Mouse (Mus musculus): Measurements from ENCODE around the gene Usp11. TPM values are rescaled to one million over a fixed set of nuclear protein-coding genes. Genes with fewer than 3 reads are reported as not detected.
"Not testable (repeated sequence)": the region's sequence is repeated elsewhere in the genome, so short reads cannot be mapped to it uniquely, and the experiment has no call there.

Usp11 gene
- polyA plus RNA-seq, 1 experiment from 2014 or later, result 96.5 TPM

- H3K4me1 ChIP-seq (replicated peaks), result peaks cover 13% of the 10 kb centered on the region
- ATAC-seq (ENCODE audit: low FRiP score, low read depth), result no peak
- no peak overlapping the region for H3K4me2 ChIP-seq
- no peaks in the 10 kb centered on the region for H3K9me3 ChIP-seq
- H3K9ac ChIP-seq, result no peak overlapping the region
- H3K36me3 ChIP-seq, result peaks cover 28% of the 10 kb centered on the region; the same call in 1 of the 2 replicates
- H3K4me3 ChIP-seq, result no peak overlapping the region
- H3K27me3 ChIP-seq, result no peaks in the 10 kb centered on the region
- WGBS, result 87% methylated on average over 1 of the region's 1 CpGs
- no peak overlapping the region for H3K27ac ChIP-seq (replicated peaks)
Measured at GRCm38 (mm10) chrX:20692616-20693015, 11.1 kb upstream of the Usp11 start.

GRCm38 (mm10) chrX:20695842-20696241 lies 7.9 kb upstream of the Usp11 start:
- Histone ChIP-seq H3K4me2 (no peak overlapping the region), H3K9me3 (no peaks in the 10 kb centered on the region), H3K27ac (replicated peaks) (no peak overlapping the region), H3K4me3 (no peak overlapping the region), H3K27me3 (no peaks in the 10 kb centered on the region), H3K36me3 (peaks cover 28% of the 10 kb centered on the region; the same call in 1 of the 2 replicates), H3K4me1 (replicated peaks) (no peaks in the 10 kb centered on the region), H3K9ac (no peak overlapping the region)
- no peak for ATAC-seq (ENCODE audit: low FRiP score, low read depth)
- 87% methylated on average over 4 of the region's 4 CpGs for WGBS

- peak overlapping the region; percentile 62 for H3K4me3 ChIP-seq
- peak overlapping the region; percentile 47 for H3K4me2 ChIP-seq
- WGBS, result 17% methylated on average over 31 of the region's 32 CpGs
- no peaks in the 10 kb centered on the region for H3K4me1 ChIP-seq (replicated peaks)
- no peaks in the 10 kb centered on the region for H3K36me3 ChIP-seq
- peak overlapping the region; percentile 90 for H3K27ac ChIP-seq (replicated peaks)
- no peaks in the 10 kb centered on the region for H3K27me3 ChIP-seq
- H3K9ac ChIP-seq, result peak overlapping the region; percentile 65
- ATAC-seq (ENCODE audit: low FRiP score, low read depth), result peak; percentile 93
- H3K9me3 ChIP-seq, result no peaks in the 10 kb centered on the region
Measured at GRCm38 (mm10) chrX:20704295-20705082, 783 bp downstream of the Usp11 start.

DNA sequence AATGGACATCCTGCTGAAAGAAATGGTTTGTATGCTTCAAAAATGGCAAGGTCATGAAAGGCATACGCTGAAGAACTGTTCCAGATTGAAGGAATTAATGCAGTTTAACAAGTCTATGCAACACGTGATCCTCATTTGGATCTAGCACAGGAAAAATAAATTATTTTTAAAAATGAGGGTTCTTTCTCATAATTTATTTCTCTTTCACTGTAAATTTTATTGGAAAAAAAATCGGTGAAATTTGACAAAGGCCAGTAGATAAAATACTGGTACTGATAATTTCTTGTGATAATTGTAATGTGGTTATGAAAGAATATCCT lies 1.3 kb downstream of the Usp11 start:
- Histone ChIP-seq H3K9me3 (no peaks in the 10 kb centered on the region), H3K4me2 (peak overlapping the region; percentile 47), H3K4me3 (peak overlapping the region; percentile 62), H3K36me3 (no peaks in the 10 kb centered on the region), H3K9ac (0 out of 2 replicates have a peak overlapping the region, but pooled peaks have one; percentile 65), H3K27ac (replicated peaks) (no peak overlapping the region), H3K27me3 (no peaks in the 10 kb centered on the region), H3K4me1 (replicated peaks) (no peaks in the 10 kb centered on the region)
- no peak for ATAC-seq (ENCODE audit: low FRiP score, low read depth)
- 24% methylated on average over 3 of the region's 3 CpGs for WGBS

DNA sequence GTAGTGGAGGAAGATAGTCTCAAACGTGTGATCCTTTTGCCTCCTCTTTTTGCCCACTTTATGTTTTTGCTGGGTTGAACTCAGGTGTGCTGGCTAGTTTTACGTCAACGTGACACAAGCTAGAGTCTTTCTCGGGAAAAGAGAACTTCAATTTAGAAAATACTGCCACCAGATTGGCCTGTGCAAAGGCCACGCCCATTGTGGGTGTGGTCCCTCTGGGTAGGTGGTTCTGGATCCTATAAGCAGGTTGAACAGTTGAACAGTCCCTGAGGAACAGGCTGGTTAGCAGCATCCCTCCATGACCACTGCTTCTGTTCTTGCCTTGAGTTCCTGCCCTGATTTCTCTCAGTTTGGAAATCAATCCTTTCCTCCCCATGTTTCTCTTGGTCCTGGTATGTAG lies 25.0 kb downstream of the Usp11 start:
- Histone ChIP-seq H3K9me3 (no peaks in the 10 kb centered on the region), H3K9ac (no peak overlapping the region), H3K4me1 (replicated peaks) (no peaks in the 10 kb centered on the region), H3K4me3 (no peak overlapping the region), H3K27ac (replicated peaks) (no peak overlapping the region), H3K36me3 (no peaks in the 10 kb centered on the region), H3K4me2 (no peak overlapping the region), H3K27me3 (no peaks in the 10 kb centered on the region)
- WGBS, result 75% methylated on average over 5 of the region's 5 CpGs
- no peak for ATAC-seq (ENCODE audit: low FRiP score, low read depth)

DNA sequence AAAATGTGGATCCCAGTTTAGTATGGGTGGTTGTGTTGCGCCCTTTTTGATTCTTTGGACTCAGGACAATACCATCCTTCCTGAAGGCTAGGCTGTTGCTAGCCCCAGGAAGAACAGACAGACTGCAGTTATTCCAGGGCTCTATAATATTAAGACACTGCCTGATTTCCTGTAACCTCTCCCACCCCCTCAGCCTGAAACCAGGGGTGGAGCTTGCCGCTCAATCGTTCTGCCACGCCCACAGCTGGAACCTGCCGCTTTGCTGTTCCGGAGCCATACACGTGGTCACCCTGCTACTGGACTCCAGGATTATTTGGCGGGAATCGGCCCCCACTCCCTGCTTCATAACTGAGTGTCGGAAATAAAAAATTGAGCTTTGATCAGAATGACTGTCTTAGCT lies 26.3 kb downstream of the Usp11 start:
- not testable (repeated sequence) for H3K4me3 ChIP-seq; H3K9me3 ChIP-seq; H3K27ac ChIP-seq (replicated peaks); H3K27me3 ChIP-seq; H3K36me3 ChIP-seq; H3K4me2 ChIP-seq; H3K4me1 ChIP-seq (replicated peaks); ATAC-seq (ENCODE audit: low FRiP score, low read depth); H3K9ac ChIP-seq
- WGBS, result 46% methylated on average over 10 of the region's 10 CpGs

GRCm38 (mm10) chrX:20736479-20736878 lies 32.8 kb downstream of the Usp11 start:
- H3K4me3 ChIP-seq, result no peak overlapping the region
- H3K36me3 ChIP-seq, result no peaks in the 10 kb centered on the region
- no peaks in the 10 kb centered on the region for H3K9me3 ChIP-seq
- no peak overlapping the region for H3K27ac ChIP-seq (replicated peaks)
- no peaks in the 10 kb centered on the region for H3K27me3 ChIP-seq
- WGBS, result 87% methylated on average over 4 of the region's 4 CpGs
- no peak overlapping the region for H3K4me2 ChIP-seq
- ATAC-seq (ENCODE audit: low FRiP score, low read depth), result no peak
- H3K9ac ChIP-seq, result no peak overlapping the region
- no peaks in the 10 kb centered on the region for H3K4me1 ChIP-seq (replicated peaks)

- no peaks in the 10 kb centered on the region for H3K4me1 ChIP-seq (replicated peaks)
- no peaks in the 10 kb centered on the region for H3K27me3 ChIP-seq
- H3K36me3 ChIP-seq, result no peaks in the 10 kb centered on the region
- no peak overlapping the region for H3K4me2 ChIP-seq
- no peaks in the 10 kb centered on the region for H3K9me3 ChIP-seq
- H3K9ac ChIP-seq, result no peak overlapping the region
- H3K4me3 ChIP-seq, result no peak overlapping the region
- WGBS, result 96% methylated on average over 2 of the region's 2 CpGs
- ATAC-seq (ENCODE audit: low FRiP score, low read depth), result no peak
- H3K27ac ChIP-seq (replicated peaks), result no peak overlapping the region
Measured at GRCm38 (mm10) chrX:20748829-20749228, 45.1 kb downstream of the Usp11 start.

- Histone ChIP-seq H3K4me3 (no peak overlapping the region), H3K9me3 (no peaks in the 10 kb centered on the region), H3K27ac (replicated peaks) (no peak overlapping the region), H3K4me2 (no peak overlapping the region), H3K9ac (no peak overlapping the region), H3K27me3 (no peaks in the 10 kb centered on the region), H3K4me1 (replicated peaks) (no peaks in the 10 kb centered on the region), H3K36me3 (no peaks in the 10 kb centered on the region)
- ATAC-seq (ENCODE audit: low FRiP score, low read depth), result no peak
- WGBS, result 86% methylated on average over 4 of the region's 4 CpGs
Measured at GRCm38 (mm10) chrX:20761201-20761600, 57.5 kb downstream of the Usp11 start.

Other genes starting within 250 kb of the Usp11 start
- gene Rgn, start 154.1 kb upstream of the Usp11 start, polyA plus RNA-seq (2015; fragmentation: Nextera tagmentation; extraction: Ambion mirVana), result 0.45 and 0.67 TPM in 2 replicates
- 57.1 and 57.4 TPM in 2 replicates for gene Rbm10, start 86.4 kb upstream of the Usp11 start, polyA plus RNA-seq (2015; fragmentation: Nextera tagmentation; extraction: Ambion mirVana)
- gene Ndufb11, start 86.3 kb upstream of the Usp11 start, polyA plus RNA-seq (2015; fragmentation: Nextera tagmentation; extraction: Ambion mirVana), result 217 and 228 TPM in 2 replicates
- 350 and 364 TPM in 2 replicates for gene Uba1, start 45.6 kb upstream of the Usp11 start, polyA plus RNA-seq (2015; fragmentation: Nextera tagmentation; extraction: Ambion mirVana)
- 159 and 183 TPM in 2 replicates for gene Cdk16, start 16.0 kb upstream of the Usp11 start, polyA plus RNA-seq (2015; fragmentation: Nextera tagmentation; extraction: Ambion mirVana)
- 348 and 366 TPM in 2 replicates for gene Araf, start 93.9 kb downstream of the Usp11 start, polyA plus RNA-seq (2015; fragmentation: Nextera tagmentation; extraction: Ambion mirVana)
- gene Timp1, start 166.3 kb downstream of the Usp11 start, polyA plus RNA-seq (2015; fragmentation: Nextera tagmentation; extraction: Ambion mirVana), result 4.2 and 5.3 TPM in 2 replicates
- 83.1 and 117 TPM in 2 replicates for gene Syn1, start 217.1 kb downstream of the Usp11 start, polyA plus RNA-seq (2015; fragmentation: Nextera tagmentation; extraction: Ambion mirVana)
- 5.7 and 6.3 TPM in 2 replicates for gene Cfp, start 227.6 kb downstream of the Usp11 start, polyA plus RNA-seq (2015; fragmentation: Nextera tagmentation; extraction: Ambion mirVana)
- 18.6 and 20.2 TPM in 2 replicates for gene Elk1, start 246.7 kb downstream of the Usp11 start, polyA plus RNA-seq (2015; fragmentation: Nextera tagmentation; extraction: Ambion mirVana)